Mouse (Mus musculus) neural tube, embryonic 14.5 days (tissue): ENCODE measurements around the gene Foxo3. TPM values are rescaled to one million over a fixed set of nuclear protein-coding genes. Genes with fewer than 3 reads are reported as not detected.

Source experiments
- ATAC-seq: fragments of 200-750 bp; cut with Nextera tagmentation; 2 replicates; pipeline ENCODE4 v1.8.0; 2017; ENCODE audit warnings: low read depth, mild to moderate bottlenecking, moderate TSS enrichment, moderate library complexity
- H3K27ac ChIP-seq: fragments of 300-500 bp; sonication (generic); 2 replicates; pipeline ENCODE4 v1.5.1; 2014; ENCODE audit warnings: low read depth, mild to moderate bottlenecking, control low read depth, low read length, moderate library complexity, mixed read lengths
- H3K27me3 ChIP-seq: fragments of 300-500 bp; sonication (generic); 2 replicates; pipeline ENCODE4 v1.6.1; 2014; ENCODE audit warnings: low read length; ENCODE audit not compliant: control insufficient read depth, insufficient read depth
- H3K36me3 ChIP-seq: fragments of 300-500 bp; sonication (generic); 2 replicates; pipeline ENCODE4 v1.6.1; 2014; ENCODE audit warnings: low read length, mixed read lengths; ENCODE audit not compliant: control insufficient read depth, insufficient read depth
- H3K4me1 ChIP-seq: fragments of 300-500 bp; sonication (generic); 2 replicates; pipeline ENCODE4 v1.6.1; 2014; ENCODE audit warnings: low read length; ENCODE audit not compliant: control insufficient read depth, insufficient read depth
- H3K4me2 ChIP-seq: fragments of 300-500 bp; sonication (generic); 2 replicates; pipeline ENCODE4 v1.6.1; 2014; ENCODE audit warnings: mild to moderate bottlenecking, low read depth, low read length, control low read depth
- H3K4me3 ChIP-seq: fragments of 300-500 bp; sonication (generic); 2 replicates; pipeline ENCODE4 v1.5.1; 2014; ENCODE audit warnings: low read depth, low read length, control low read depth, mixed read lengths
- H3K9ac ChIP-seq: fragments of 300-500 bp; sonication (generic); replicated peaks from 2 replicates; pipeline ENCODE4 v1.6.1; 2014; ENCODE audit warnings: low read depth, mild to moderate bottlenecking, control low read depth, low read length, mixed read lengths
- H3K9me3 ChIP-seq: fragments of 300-500 bp; sonication (generic); 2 replicates; pipeline ENCODE4 v1.6.1; 2016; ENCODE audit warnings: low read length; ENCODE audit not compliant: control insufficient read depth
- WGBS: fragments of 180-500 bp; shearing (Covaris S2); extraction: QIAGEN DNeasy Blood & Tissue Kit; methylation state at CpG from one replicate; pipeline ENCODE4 v1.1.7; 2014; 5-methylcytosine and 5-hydroxymethylcytosine counted together
- polyA plus RNA-seq: library from polyadenylated mRNA; unstranded; fragments of >200 nt; fragmentation: Nextera tagmentation; extraction: Ambion mirVana; gene quantifications from 2 replicates; pipeline ENCODE4 v1.2.1, GENCODE M21; 2014

The Foxo3 gene
- polyA plus RNA-seq, 1 experiment from 2014 or later, result 6.1 TPM

GRCm38 (mm10) chr10:42299967-42300366, 23.4 kb upstream of the Foxo3 start:
- 68% methylated on average over 7 of the region's 7 CpGs for WGBS
- H3K4me3 ChIP-seq, result no peak overlapping the region
- no peaks in the 10 kb centered on the region for H3K36me3 ChIP-seq
- no peak overlapping the region for H3K27ac ChIP-seq
- no peak overlapping the region for H3K9ac ChIP-seq
- H3K4me2 ChIP-seq, result no peak overlapping the region
- H3K4me1 ChIP-seq, result no peaks in the 10 kb centered on the region
- no peak for ATAC-seq
- no peaks in the 10 kb centered on the region for H3K27me3 ChIP-seq
- H3K9me3 ChIP-seq, result no peaks in the 10 kb centered on the region

DNA sequence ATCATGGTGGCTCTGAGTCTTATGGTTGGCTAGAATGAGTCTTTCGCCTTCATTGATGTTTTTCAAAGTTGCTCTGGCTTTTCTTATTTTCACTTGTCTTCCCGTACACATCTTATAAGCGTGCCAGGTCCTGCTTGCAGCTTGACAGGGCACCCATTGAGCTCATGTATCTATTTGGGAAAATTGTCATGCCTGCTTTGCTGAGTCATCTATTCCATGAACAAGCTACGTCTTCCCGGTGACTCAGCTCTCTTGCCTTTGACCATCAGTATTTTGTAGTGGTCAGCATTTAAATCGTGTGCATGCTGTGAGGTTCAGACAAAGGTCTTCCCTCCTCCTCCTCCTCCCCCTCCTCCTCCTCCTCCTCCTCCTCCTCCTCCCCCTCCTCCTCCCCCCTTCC, 22.9 kb upstream of the Foxo3 start:
- no peaks in the 10 kb centered on the region for H3K9me3 ChIP-seq
- H3K9ac ChIP-seq, result no peak overlapping the region
- WGBS, result 83% methylated on average over 6 of the region's 6 CpGs
- H3K4me3 ChIP-seq, result no peak overlapping the region
- H3K4me1 ChIP-seq, result no peaks in the 10 kb centered on the region
- no peak overlapping the region for H3K27ac ChIP-seq
- no peak for ATAC-seq
- no peak overlapping the region for H3K4me2 ChIP-seq
- H3K27me3 ChIP-seq, result no peaks in the 10 kb centered on the region
- H3K36me3 ChIP-seq, result no peaks in the 10 kb centered on the region

GRCm38 (mm10) chr10:42297954-42298353, 21.4 kb upstream of the Foxo3 start:
- Histone ChIP-seq H3K9ac (no peak overlapping the region), H3K36me3 (no peaks in the 10 kb centered on the region), H3K27ac (no peak overlapping the region), H3K27me3 (no peaks in the 10 kb centered on the region), H3K4me3 (no peak overlapping the region), H3K4me1 (no peaks in the 10 kb centered on the region), H3K4me2 (no peak overlapping the region), H3K9me3 (no peaks in the 10 kb centered on the region)
- WGBS, result 86% methylated on average over 1 of the region's 1 CpGs
- no peak for ATAC-seq

DNA sequence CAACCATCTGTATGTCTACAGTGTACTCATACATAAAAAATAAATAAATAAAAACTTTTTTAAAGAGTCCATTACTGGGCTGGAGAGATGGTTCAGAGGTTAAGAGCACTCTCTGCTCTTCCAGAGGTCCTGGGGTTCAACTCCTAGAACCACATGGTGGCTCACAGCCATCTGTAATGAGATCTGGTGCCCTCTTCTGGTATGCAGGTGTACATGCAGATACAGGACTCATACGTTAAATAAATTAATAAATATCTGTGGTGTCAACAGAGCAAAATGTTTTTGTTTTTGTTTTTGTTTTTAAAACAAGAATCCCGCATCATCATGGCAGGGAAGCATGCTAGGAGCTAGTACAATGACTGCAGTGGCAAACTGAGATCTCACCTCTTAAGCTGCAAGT, 20.6 kb upstream of the Foxo3 start:
- H3K4me3 ChIP-seq, result no peak overlapping the region
- no peaks in the 10 kb centered on the region for H3K27me3 ChIP-seq
- H3K9me3 ChIP-seq, result no peaks in the 10 kb centered on the region
- no peak overlapping the region for H3K4me2 ChIP-seq
- no peak overlapping the region for H3K9ac ChIP-seq
- no peak for ATAC-seq
- WGBS, result 81% methylated on average over 2 of the region's 2 CpGs
- no peaks in the 10 kb centered on the region for H3K36me3 ChIP-seq
- H3K27ac ChIP-seq, result no peak overlapping the region
- no peaks in the 10 kb centered on the region for H3K4me1 ChIP-seq

- Histone ChIP-seq H3K27me3 (no peaks in the 10 kb centered on the region), H3K36me3 (no peaks in the 10 kb centered on the region), H3K9me3 (no peaks in the 10 kb centered on the region), H3K4me2 (no peak overlapping the region), H3K4me1 (no peaks in the 10 kb centered on the region), H3K27ac (no peak overlapping the region), H3K4me3 (no peak overlapping the region), H3K9ac (no peak overlapping the region)
- ATAC-seq, result no peak
- WGBS, result 56% methylated on average over 4 of the region's 4 CpGs
Measured at GRCm38 (mm10) chr10:42296559-42296958, 20.0 kb upstream of the Foxo3 start.

- Histone ChIP-seq H3K4me2 (no peak overlapping the region), H3K4me3 (no peak overlapping the region), H3K4me1 (no peaks in the 10 kb centered on the region), H3K9ac (no peak overlapping the region), H3K27me3 (no peaks in the 10 kb centered on the region), H3K9me3 (no peaks in the 10 kb centered on the region), H3K27ac (no peak overlapping the region), H3K36me3 (no peaks in the 10 kb centered on the region)
- ATAC-seq, result peak; percentile 65; the same call in 1 of the 2 replicates
- WGBS, result 0% methylated on average over 1 of the region's 1 CpGs
Measured at GRCm38 (mm10) chr10:42295028-42295427, 18.5 kb upstream of the Foxo3 start.

DNA sequence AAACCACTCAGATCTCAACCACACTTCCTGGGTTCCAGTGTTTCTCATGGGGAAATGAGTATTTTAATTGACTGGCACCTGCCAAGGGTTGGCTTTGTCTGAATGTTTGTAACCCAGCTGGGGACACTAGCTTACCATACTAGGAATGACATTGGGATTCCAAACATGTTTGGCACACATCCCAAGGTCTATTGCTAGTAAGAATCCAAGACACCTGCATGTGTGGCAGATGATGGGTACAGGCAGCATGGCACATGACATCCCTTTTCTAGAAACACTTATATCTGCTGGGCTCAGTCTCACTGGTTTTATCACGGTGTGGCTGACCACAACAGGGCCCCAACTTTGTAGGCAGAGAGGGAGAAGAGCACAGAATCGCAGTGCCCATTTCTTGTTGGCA, 17.8 kb upstream of the Foxo3 start:
- H3K27ac ChIP-seq, result no peak overlapping the region
- H3K4me2 ChIP-seq, result no peak overlapping the region
- WGBS, result 70% methylated on average over 2 of the region's 2 CpGs
- H3K4me1 ChIP-seq, result no peaks in the 10 kb centered on the region
- H3K27me3 ChIP-seq, result no peaks in the 10 kb centered on the region
- no peak overlapping the region for H3K4me3 ChIP-seq
- no peaks in the 10 kb centered on the region for H3K9me3 ChIP-seq
- no peak for ATAC-seq
- H3K36me3 ChIP-seq, result no peaks in the 10 kb centered on the region
- no peak overlapping the region for H3K9ac ChIP-seq

DNA sequence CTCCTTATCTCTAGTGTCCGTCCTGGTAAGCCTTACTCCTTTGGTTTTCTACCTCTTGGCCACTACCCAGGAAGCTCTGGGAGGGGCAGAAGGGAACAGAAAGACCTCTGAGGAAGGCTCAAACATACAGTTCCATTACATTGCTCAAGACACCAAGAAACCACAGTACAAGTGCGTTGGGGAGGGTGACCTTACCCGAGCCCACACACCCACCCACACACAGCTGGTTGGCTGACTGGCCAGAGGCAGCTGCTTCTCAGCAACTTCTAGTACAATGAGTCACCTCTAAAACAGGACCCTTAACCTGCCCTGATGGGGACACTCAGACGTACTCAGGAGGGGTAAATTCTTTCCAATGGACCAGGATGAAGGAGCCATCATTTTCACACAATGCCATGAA, 17.3 kb upstream of the Foxo3 start:
- Histone ChIP-seq H3K9ac (no peak overlapping the region), H3K27me3 (no peaks in the 10 kb centered on the region), H3K4me2 (no peak overlapping the region), H3K36me3 (no peaks in the 10 kb centered on the region), H3K9me3 (no peaks in the 10 kb centered on the region), H3K27ac (no peak overlapping the region), H3K4me3 (no peak overlapping the region), H3K4me1 (no peaks in the 10 kb centered on the region)
- no peak for ATAC-seq
- 80% methylated on average over 4 of the region's 4 CpGs for WGBS

DNA sequence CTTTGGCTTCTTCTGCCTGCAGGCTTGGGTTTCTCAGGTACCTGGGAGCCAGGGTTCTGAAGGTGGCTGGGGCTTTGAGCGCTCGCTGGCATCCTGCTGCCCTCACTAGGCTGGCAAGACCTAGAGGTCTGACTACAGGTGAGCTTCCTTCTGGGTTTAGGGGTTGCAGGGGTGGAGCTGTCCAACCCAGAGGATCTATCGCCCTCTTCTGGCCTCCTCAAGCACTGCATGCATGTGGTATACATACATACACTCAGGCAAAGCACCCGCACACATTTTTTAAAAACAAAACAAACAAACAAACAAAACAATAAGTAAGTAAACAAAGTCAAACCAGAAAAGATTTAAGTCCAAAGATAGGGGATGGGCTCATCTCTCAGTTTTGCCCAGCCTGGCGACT, 14.8 kb upstream of the Foxo3 start:
- H3K4me3 ChIP-seq, result no peak overlapping the region
- 66% methylated on average over 5 of the region's 5 CpGs for WGBS
- no peak overlapping the region for H3K27ac ChIP-seq
- H3K9ac ChIP-seq, result no peak overlapping the region
- no peaks in the 10 kb centered on the region for H3K36me3 ChIP-seq
- H3K4me2 ChIP-seq, result no peak overlapping the region
- no peak for ATAC-seq
- H3K4me1 ChIP-seq, result no peaks in the 10 kb centered on the region
- H3K27me3 ChIP-seq, result no peaks in the 10 kb centered on the region
- no peaks in the 10 kb centered on the region for H3K9me3 ChIP-seq

DNA sequence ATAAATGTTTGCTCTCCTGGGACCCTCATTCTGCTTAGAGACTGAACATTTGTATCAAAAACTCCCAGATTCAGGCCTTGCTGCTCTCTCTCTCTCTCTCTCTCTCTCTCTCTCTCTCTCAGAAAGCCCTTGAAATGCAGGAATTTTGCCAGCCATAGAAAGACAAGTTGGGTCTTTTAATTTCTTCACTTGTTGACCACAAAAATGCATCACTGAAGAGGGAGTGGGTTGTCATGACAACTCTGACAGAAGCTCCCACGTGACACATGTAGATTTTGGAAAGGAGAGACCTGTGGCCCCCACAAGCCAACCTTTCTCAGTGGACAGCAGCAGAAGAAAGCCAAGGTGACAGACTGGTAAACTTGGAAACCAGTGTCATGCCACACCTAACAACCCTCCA, 11.1 kb upstream of the Foxo3 start:
- Histone ChIP-seq H3K4me3 (no peak overlapping the region), H3K4me2 (no peak overlapping the region), H3K4me1 (no peaks in the 10 kb centered on the region), H3K27me3 (no peaks in the 10 kb centered on the region), H3K36me3 (no peaks in the 10 kb centered on the region), H3K9ac (no peak overlapping the region), H3K27ac (no peak overlapping the region), H3K9me3 (no peaks in the 10 kb centered on the region)
- no peak for ATAC-seq
- WGBS, result 69% methylated on average over 1 of the region's 1 CpGs
